Mouse (Mus musculus) myocyte (in vitro differentiated cells): Measurements from ENCODE around the gene Ppt2.

ENCODE experiments used
- CEBPB ChIP-seq: IDR thresholded peaks from 2 replicates; pipeline ENCODE4 v1.6.1; 2011; ENCODE audit warnings: mild to moderate bottlenecking, moderate library complexity; ENCODE audit not compliant: poor library complexity, insufficient read depth, severe bottlenecking
- E2F4 ChIP-seq: IDR thresholded peaks from one replicate; pipeline ENCODE4 v1.6.1; 2011; ENCODE audit warnings: mild to moderate bottlenecking, control low read depth, moderate library complexity; ENCODE audit not compliant: insufficient read depth
- MAX ChIP-seq: IDR thresholded peaks from one replicate; pipeline ENCODE4 v1.6.1; 2011; ENCODE audit warnings: low read depth, mild to moderate bottlenecking, control low read depth
- MYOD1 ChIP-seq, 3 experiments: IDR thresholded peaks; one replicate each; pipeline ENCODE4 v1.6.1; 2011; ENCODE audit warnings: control low read depth in 2 of 3, low read depth in 2 of 3, mild to moderate bottlenecking in 2 of 3, moderate library complexity in 1 of 3; ENCODE audit not compliant: insufficient read length in 2 of 3, control insufficient read depth in 1 of 3
- MYOG ChIP-seq, 3 experiments: IDR thresholded peaks; one replicate each; pipeline ENCODE4 v1.6.1; 2011; ENCODE audit warnings: control low read depth in 2 of 3, low read depth in 2 of 3, mild to moderate bottlenecking in 2 of 3; ENCODE audit not compliant: insufficient read length in 2 of 3, control insufficient read depth in 1 of 3, insufficient read depth in 1 of 3
- POLR2A ChIP-seq: IDR thresholded peaks from one replicate; pipeline ENCODE4 v1.6.1; 2011; ENCODE audit warnings: low read depth, mild to moderate bottlenecking, control low read depth, moderate library complexity; ENCODE audit not compliant: insufficient read length
- POLR2AphosphoS2 ChIP-seq: IDR thresholded peaks from one replicate; pipeline ENCODE4 v1.6.1; 2011; ENCODE audit warnings: low read depth, control low read depth; ENCODE audit not compliant: insufficient read length
- REST ChIP-seq: IDR thresholded peaks from one replicate; pipeline ENCODE4 v1.6.1; 2011; ENCODE audit warnings: mild to moderate bottlenecking, control low read depth, moderate library complexity; ENCODE audit not compliant: insufficient read depth, insufficient read length
- SRF ChIP-seq: IDR thresholded peaks from one replicate; pipeline ENCODE4 v1.6.1; 2011; ENCODE audit warnings: low read depth; ENCODE audit not compliant: control insufficient read depth, insufficient read length
- TCF12 ChIP-seq: IDR thresholded peaks from one replicate; pipeline ENCODE4 v1.6.1; 2011; ENCODE audit warnings: mild to moderate bottlenecking, control low read depth; ENCODE audit not compliant: poor library complexity, insufficient read depth, severe bottlenecking
- TCF3 ChIP-seq: IDR thresholded peaks from one replicate; pipeline ENCODE4 v1.6.1; 2011; ENCODE audit warnings: low read depth, control low read depth; ENCODE audit not compliant: insufficient read length
- USF1 ChIP-seq: IDR thresholded peaks from one replicate; pipeline ENCODE4 v1.6.1; 2011; ENCODE audit warnings: low read depth, mild to moderate bottlenecking, control low read depth, moderate library complexity

GRCm38 (mm10) chr17:34629221-34629751 lies 976 bp upstream of the Ppt2 start, which contains the start of gene Prrt1:
- no peak for TF ChIP-seq POLR2A
- no peak for TF ChIP-seq TCF12
- TF ChIP-seq MAX, result no peak
- no peak for TF ChIP-seq E2F4
- TF ChIP-seq USF1, result no peak
- TF ChIP-seq CEBPB, result no peak
- no peak for TF ChIP-seq POLR2AphosphoS2
- TF ChIP-seq REST, result no peak
- no peak for TF ChIP-seq MYOG (IDR thresholded peaks at IDR 0.05; ENCODE audit: control insufficient read depth in 1 of 3, insufficient read depth in 1 of 3, insufficient read length in 2 of 3, low read depth in 2 of 3)
- TF ChIP-seq TCF3, result no peak
- no peak for TF ChIP-seq SRF
- TF ChIP-seq MYOD1 (IDR thresholded peaks at IDR 0.05; ENCODE audit: control insufficient read depth in 1 of 3, insufficient read length in 2 of 3, low read depth in 2 of 3), result no peak
